Mouse (Mus musculus) urinary bladder, adult 2 months (tissue): ENCODE results near the gene Scmh1. TPM values are rescaled to one million over a fixed set of nuclear protein-coding genes. Genes with fewer than 3 reads are reported as not detected.
"Not testable (repeated sequence)": the region's sequence is repeated elsewhere in the genome, so short reads cannot be mapped to it uniquely, and the experiment has no call there.

ENCODE experiments used
- DNase-seq: peaks from one replicate; pipeline ENCODE4 v3.0.0; 2022; ENCODE audit warnings: low spot score
- polyA plus RNA-seq: library from polyadenylated mRNA; depleted of rRNA; stranded (reverse); fragments of >200 nt; gene quantifications from 2 replicates; pipeline ENCODE4 v1.2.3, GENCODE M21; 2012; rRNA removed

The Scmh1 gene
- polyA plus RNA-seq = 98.1 and 109 TPM in 2 replicates

GRCm38 (mm10) chr4:120405144-120405805 lies at the start of gene Scmh1:
TSS of gene Scmh1 (plus strand) at chr4:120405281.
- peak; percentile 74 for DNase-seq

- no peak for DNase-seq
Measured at GRCm38 (mm10) chr4:120360011-120360521, 45.0 kb upstream of the Scmh1 start.

DNA sequence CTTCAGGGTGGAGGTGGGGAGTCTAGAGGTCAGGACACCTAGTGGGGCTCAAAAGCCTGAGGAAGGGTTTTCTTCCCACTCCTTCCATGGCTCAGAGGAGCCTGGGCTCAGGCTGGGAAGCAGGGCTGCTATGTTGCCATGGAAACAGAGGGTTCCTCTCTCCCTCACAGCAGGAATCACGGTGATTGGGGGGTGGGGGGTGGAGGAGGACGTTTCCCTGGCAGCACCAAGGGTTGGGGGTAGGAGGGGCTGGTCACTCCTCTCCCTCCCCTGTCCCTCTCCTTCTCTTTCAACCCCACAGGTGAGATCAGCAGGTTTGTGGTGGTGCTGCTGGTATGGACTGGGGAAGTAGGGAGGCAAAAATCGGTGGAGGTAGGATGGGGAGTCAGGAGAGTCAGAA lies 40.4 kb upstream of the Scmh1 start:
- DNase-seq = no peak

- no peak for DNase-seq
Measured at GRCm38 (mm10) chr4:120365456-120365855, 39.6 kb upstream of the Scmh1 start.

- no peak for DNase-seq
Measured at GRCm38 (mm10) chr4:120368031-120368430, 37.0 kb upstream of the Scmh1 start.

DNA sequence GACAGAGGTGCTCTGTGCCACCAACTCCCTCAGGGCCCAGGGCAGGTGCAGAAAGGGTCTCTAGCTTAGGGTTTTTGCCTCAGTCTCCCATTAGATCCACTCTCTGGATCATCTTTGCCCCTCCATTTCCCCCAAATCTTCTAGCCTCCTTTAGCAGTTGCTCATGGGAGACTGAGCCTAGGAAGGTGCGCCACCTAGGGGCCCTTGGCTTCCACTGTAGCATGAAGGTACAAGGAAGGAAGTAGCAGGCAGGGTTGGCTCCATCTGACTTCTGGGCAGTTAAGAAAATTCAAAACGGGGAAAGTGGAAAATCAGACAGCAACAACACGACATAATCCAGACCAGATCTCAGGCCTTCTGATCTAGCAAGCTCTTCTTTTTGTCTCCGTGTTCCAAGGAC lies 36.4 kb upstream of the Scmh1 start:
- no peak for DNase-seq

GRCm38 (mm10) chr4:120369156-120369555 lies 35.9 kb upstream of the Scmh1 start:
- DNase-seq = no peak

DNA sequence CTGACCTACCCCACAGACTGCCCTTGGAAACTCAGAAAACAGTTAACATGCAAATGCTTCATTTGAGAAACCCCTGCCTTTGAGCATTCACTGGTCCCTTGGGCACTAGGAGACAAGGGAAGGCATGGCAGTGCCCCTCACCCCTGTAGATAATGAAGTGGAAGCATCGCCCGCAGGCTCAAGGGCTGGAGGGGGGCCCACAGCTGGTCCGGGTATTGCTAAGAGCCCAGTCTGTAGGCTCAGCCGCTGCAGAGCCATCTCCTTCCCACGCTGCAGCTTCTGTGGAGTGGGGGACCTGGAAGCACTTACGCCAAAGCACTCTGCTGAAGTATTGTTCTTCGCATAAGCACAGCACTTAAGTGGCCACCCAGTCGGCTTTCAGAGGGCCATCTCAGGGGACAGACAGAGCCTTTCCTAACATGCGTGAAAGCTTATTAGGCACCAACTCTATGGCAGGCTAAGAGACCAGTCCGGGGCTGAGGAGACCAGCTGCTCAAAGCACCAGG lies 35.2 kb upstream of the Scmh1 start:
- DNase-seq = no peak

DNA sequence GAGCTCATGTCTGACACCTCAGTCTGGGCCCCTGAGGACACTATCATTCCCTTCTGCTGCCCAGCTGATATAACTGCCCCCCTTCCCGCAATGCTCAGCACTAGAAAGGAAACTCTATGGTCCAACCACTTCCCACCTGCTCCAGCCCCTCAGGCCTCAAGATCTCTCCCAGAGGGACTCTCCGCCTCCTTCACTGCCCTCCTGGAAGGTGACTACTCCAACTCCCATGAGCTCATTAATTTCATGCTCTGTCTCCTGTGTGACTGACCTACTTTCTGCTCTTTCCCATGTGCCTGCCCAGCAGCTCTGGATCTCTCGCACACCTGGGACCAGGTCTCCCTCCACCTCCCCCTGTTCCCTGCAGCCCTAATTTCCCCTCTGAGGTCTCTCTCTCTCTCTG lies 32.2 kb upstream of the Scmh1 start:
- no peak for DNase-seq

- no peak for DNase-seq
Measured at GRCm38 (mm10) chr4:120373813-120374212, 31.3 kb upstream of the Scmh1 start.

- peak; percentile 40 for DNase-seq
Measured at GRCm38 (mm10) chr4:120380811-120381391, 24.2 kb upstream of the Scmh1 start.

DNA sequence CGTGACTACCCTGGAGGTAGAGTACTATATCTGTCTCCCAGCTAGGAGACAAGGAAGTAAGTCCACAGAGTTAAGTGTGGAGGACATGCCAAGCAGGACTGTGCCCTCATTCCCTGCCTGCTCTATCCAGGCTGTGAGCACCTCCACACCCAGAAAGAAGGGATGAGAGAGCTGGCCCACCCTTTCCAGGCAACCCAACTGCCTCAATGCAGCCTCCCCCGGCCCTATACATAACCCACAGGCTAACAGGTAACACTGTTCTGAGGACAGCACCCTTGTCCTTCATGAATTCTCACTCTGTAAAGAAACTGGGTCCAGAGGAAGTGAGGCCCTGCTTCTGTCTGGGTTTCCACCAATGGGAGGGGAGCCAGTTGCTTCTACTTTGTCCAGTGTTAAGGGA lies 19.6 kb upstream of the Scmh1 start:
- DNase-seq = no peak

GRCm38 (mm10) chr4:120387496-120387895 lies 17.6 kb upstream of the Scmh1 start:
- DNase-seq = no peak

DNA sequence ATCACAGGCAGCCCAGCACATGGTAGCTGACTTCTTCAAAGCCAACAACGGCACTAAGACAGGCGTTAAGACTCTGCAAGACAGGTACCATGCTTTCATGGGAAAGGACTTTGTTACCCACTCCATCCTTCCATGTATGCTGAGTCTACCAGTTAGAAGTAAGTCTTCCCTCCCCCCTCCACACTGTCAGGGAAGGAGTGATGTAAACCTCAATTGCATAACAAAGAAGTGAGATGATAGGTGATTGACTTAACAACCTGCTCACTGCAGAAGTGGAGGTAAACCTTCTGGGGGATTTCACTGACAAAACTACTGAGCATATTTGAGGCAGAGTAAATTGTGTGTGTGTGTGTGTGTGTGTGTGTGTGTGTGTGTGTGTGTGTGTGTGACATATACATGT lies 17.1 kb upstream of the Scmh1 start:
- no peak for DNase-seq

DNA sequence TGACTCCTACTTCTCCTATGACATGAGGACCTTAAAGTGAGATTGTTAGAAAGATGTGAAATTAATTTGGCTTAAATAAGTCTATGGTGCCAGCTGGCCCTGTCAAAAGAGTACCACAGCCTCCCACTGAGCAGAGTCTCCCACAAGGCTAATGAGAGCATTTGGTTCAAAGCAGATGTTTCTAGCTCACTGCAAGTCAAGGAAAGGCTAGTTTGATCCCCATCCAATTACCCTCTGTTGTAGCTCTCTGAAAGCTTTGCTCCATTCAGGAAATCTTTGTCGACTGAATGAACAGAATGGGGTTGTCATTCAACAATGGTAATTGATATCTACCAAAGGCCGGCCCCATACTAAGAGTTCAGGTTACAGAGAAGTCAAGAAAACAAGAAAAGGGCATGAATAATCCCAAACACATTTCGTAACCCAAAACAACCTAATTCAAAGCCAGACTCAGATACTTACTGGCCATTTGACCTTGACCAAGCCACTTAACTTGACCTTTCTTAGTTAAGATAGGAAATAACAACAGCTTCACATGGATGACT lies 16.0 kb upstream of the Scmh1 start:
- DNase-seq = no peak

GRCm38 (mm10) chr4:120389546-120389945 lies 15.5 kb upstream of the Scmh1 start:
- no peak for DNase-seq

- no peak for DNase-seq
Measured at GRCm38 (mm10) chr4:120391591-120391990, 13.5 kb upstream of the Scmh1 start.

DNA sequence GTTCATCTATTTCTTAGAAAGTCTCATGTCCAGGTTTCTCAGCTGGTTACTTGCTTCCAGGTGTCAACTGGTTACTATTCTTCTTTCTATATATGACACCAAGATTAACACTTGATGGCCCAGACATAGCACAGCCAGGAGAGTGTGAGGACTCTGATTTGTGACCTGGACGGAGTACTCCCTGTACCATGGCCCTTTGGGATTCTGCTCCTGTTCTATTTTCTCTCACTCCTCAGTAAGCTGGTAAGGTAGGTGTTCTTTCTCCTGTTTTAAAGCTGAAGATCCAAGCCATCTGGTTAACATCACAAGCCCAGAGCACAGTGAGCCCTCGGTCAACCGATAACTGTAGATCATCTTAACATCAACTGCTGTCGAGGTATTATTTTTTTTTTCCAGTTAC lies 12.7 kb upstream of the Scmh1 start:
- no peak for DNase-seq

GRCm38 (mm10) chr4:120392748-120393147 lies 12.3 kb upstream of the Scmh1 start:
- DNase-seq = no peak

- DNase-seq = no peak
Measured at GRCm38 (mm10) chr4:120400251-120400650, 4.8 kb upstream of the Scmh1 start.

GRCm38 (mm10) chr4:120402105-120402504 lies 3.0 kb upstream of the Scmh1 start:
- not testable (repeated sequence) for DNase-seq

DNA sequence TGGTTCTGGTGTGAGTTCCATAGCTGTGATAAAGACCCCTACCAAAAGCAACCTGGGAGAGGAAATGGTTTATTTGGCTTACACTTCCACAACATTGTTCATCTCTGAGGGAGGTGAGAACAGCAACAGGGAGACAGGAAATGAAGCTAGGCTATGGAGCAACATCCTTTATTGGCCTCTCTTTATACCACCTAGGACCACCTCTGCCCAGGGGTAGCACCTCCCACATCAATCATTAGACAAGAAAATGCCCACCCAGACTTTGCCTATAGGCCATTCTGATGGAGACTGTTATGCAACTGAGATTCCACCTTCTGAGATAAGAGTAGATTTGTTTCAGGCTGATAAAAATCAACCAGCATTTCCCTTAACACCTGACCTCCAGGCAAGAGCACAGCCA lies 834 bp upstream of the Scmh1 start:
- no peak for DNase-seq

- DNase-seq = no peak
Measured at GRCm38 (mm10) chr4:120404778-120405143, 320 bp upstream of the Scmh1 start.
